Mouse (Mus musculus): ENCODE data around the gene Evc. TPM values are rescaled to one million over a fixed set of nuclear protein-coding genes. Genes with fewer than 3 reads are reported as not detected.

The Evc gene
- polyA plus RNA-seq, 1 experiment: 2.0 TPM

- H3K4me1 ChIP-seq (ENCODE audit: control insufficient read depth, insufficient read depth, insufficient read length, low read length): no peaks in the 10 kb centered on the region
- H3K27ac ChIP-seq (replicated peaks; ENCODE audit: low read depth, low read length): no peak overlapping the region
- H3K4me3 ChIP-seq (ENCODE audit: insufficient read depth, low read depth, low read length): no peak overlapping the region
These were observed 95.5 kb downstream of the Evc start for GRCm38 (mm10) chr5:37241224-37241623.

- Histone ChIP-seq H3K27ac (replicated peaks; ENCODE audit: low read depth, low read length) (no peak overlapping the region), H3K4me1 (ENCODE audit: control insufficient read depth, insufficient read depth, insufficient read length, low read length) (no peaks in the 10 kb centered on the region), H3K4me3 (ENCODE audit: insufficient read depth, low read depth, low read length) (no peak overlapping the region)
These were observed 96.1 kb downstream of the Evc start for GRCm38 (mm10) chr5:37240550-37240949.

Other genes with a start within 250 kb of the Evc start
- gene Crmp1, start 95.0 kb downstream of the Evc start, polyA plus RNA-seq (2012; ENCODE audit: insufficient read depth, insufficient read length, missing spikeins): not detected in 2 replicates
- 1.1 and 1.3 TPM in 2 replicates for gene Evc2, start 1.6 kb upstream of the Evc start, polyA plus RNA-seq (2012; ENCODE audit: insufficient read depth, insufficient read length, missing spikeins)

Data from brown adipose tissue, adult 24 weeks (tissue).